Mouse (Mus musculus): ENCODE data around the gene Nufip1.

The Nufip1 gene

DNA sequence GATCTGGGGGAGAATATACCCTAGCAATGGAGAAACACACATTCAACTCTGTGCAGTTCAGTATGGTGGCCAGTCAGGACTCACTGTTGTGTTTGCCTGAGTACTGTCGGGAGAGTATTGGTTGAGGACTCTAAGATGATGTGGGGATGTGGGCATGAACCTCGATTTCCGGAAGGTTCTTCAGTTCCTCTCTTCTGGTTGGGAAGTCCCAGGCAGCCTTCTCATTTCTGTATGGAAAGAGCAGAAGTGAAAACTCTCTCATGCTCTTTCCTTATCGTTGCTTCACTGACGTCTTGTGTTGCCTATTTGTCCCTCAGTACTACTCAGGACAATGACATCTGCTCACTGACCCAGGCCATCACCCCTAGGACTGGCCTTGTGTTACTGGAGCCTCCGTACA, 68.7 kb downstream of the Nufip1 start:
- no peak for DNase-seq (ENCODE audit: low spot score in 2 of 2)

DNA sequence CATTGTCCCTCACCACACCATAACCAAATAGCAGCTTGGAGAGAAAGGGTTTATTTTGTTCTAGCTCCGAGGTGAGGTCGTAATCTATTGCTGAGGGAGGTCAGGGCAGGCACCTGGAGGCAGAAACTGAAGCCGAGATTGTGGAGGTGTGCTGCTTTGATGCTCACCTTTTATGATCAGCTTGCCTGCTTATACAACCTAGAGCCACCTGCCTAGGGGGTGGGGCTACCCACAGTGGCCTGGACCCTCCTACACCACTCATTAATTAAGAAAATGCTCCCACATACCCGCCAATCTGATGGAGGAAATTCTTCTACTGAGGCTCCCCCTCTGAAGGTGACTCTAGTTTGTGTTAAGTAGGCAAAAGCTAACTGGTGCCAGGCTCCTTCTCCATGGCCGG, 74.7 kb downstream of the Nufip1 start:
- no peak for DNase-seq (ENCODE audit: low spot score in 2 of 2)

- DNase-seq (ENCODE audit: low spot score in 2 of 2): no peak
Measured at GRCm38 (mm10) chr14:76186299-76186698, 75.6 kb downstream of the Nufip1 start.

Data from frontal cortex, postnatal 14 days (tissue).